Mouse (Mus musculus) megakaryocyte, embryonic 14.5 days (primary cell): ENCODE results near the gene 0610010K14Rik. TPM values are rescaled to one million over a fixed set of nuclear protein-coding genes. Genes with fewer than 3 reads are reported as not detected.

Experiments used
- H3K27me3 ChIP-seq: replicated peaks from 2 replicates; pipeline ENCODE3; 2012; ENCODE audit warnings: inconsistent platforms
- H3K36me3 ChIP-seq: replicated peaks from 2 replicates; pipeline ENCODE3; 2012; ENCODE audit warnings: low read length, inconsistent platforms, mixed read lengths
- H3K4me1 ChIP-seq: 2 replicates; pipeline ENCODE4 v1.6.1; 2012; ENCODE audit warnings: inconsistent platforms
- H3K4me3 ChIP-seq: replicated peaks from 2 replicates; pipeline ENCODE3; 2012; ENCODE audit warnings: moderate library complexity, mild to moderate bottlenecking, inconsistent platforms
- H3K9me3 ChIP-seq: 2 replicates; pipeline ENCODE4 v1.6.1; 2012; ENCODE audit warnings: inconsistent platforms
- FLI1 ChIP-seq: IDR thresholded peaks from 2 replicates; pipeline ENCODE4 v1.6.1; 2012; ENCODE audit warnings: low read length, inconsistent platforms, mixed read lengths
- GATA1 ChIP-seq: IDR thresholded peaks from 3 replicates; pipeline ENCODE4 v1.6.1; 2012; ENCODE audit warnings: mixed read lengths, low read length, inconsistent platforms, borderline replicate concordance
- polyA plus RNA-seq: library from polyadenylated mRNA; stranded (reverse); fragments of >175 nt; gene quantifications from 2 replicates; pipeline ENCODE4 v1.2.3, GENCODE M21; 2012; ENCODE audit warnings: low replicate concordance; ENCODE audit not compliant: insufficient read depth

Gene 0610010K14Rik
- polyA plus RNA-seq, 1 experiment = 210 TPM

DNA sequence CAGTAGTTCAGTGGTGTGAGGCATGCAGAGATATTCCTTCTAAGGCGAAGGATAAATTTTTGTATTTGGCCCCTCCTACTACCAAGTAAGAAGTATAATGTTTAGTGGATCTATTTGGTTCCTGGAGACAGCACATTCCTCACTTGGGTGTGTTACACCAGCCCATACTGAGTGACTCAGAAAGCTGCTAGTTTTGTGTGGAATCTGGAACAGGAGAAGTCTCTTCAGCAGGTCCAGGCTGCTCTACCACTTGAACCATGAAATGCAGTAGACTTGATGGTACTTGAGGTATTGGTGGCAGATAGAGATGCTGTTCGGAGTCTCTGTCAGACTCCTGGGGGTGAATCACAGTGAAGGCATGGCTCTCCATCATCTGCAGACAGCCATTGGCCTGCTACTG, 27.0 kb downstream of the 0610010K14Rik start:
- Histone ChIP-seq H3K4me1 (peaks cover 38% of the 10 kb centered on the region), H3K36me3 (peaks cover 4% of the 10 kb centered on the region), H3K9me3 (no peaks in the 10 kb centered on the region), H3K27me3 (peaks cover 76% of the 10 kb centered on the region), H3K4me3 (no peak overlapping the region)
- TF ChIP-seq GATA1 = no peak
- TF ChIP-seq FLI1 = no peak

DNA sequence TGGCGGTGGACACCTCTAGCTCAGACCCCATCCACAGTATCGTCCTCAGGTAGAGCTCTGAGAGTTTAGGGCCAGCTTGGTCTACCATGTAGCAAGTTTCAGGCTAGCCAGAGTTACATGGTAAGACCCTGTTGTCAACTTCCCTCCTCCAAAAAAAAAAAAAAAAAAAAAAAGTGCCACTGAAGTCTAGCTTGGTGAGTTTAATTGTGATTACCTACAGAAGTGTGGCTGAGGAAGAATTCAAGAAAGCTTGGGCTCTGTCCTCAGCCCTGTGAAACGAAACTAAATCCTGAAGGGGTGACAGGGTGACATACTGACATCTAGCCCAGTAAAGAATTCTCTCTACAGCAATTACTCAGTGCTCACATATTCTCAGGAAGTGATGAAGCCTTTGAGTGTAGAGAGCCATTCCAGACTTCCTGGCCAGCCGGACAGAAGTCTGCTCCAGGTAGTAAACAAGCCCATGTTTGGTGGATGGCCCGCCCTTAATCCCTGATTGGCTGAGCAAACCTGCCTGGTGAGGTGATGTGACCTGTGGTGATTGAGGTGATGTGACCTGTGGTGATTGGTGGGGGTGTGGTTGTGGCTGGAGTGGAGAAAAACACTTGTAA, 28.8 kb downstream of the 0610010K14Rik start:
- no peaks in the 10 kb centered on the region for H3K9me3 ChIP-seq
- TF ChIP-seq GATA1 = no peak
- no peak for TF ChIP-seq FLI1
- H3K4me1 ChIP-seq = peaks cover 40% of the 10 kb centered on the region
- H3K27me3 ChIP-seq = peaks cover 68% of the 10 kb centered on the region
- H3K4me3 ChIP-seq = no peak overlapping the region
- H3K36me3 ChIP-seq = no peaks in the 10 kb centered on the region

DNA sequence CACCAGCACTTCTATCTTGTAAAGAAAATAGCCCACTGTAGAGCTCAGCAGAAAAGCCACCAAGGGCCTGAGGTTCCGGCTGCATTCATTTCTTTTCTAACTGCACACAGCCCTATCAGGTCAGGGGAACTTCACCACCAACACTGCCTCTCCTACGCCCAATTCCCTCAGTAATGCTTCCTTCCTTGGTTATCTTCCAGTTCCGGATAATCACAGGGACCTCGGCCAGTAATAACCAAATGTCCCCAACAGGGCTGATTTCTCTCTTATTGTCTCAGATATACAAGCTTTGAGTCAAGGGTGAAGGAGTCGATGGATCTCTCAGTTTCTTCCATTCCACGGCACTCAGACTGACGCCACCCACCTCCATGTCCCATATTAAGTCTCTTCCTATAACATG, 30.4 kb downstream of the 0610010K14Rik start:
- Histone ChIP-seq H3K4me1 (peaks cover 41% of the 10 kb centered on the region), H3K27me3 (peaks cover 65% of the 10 kb centered on the region), H3K9me3 (no peaks in the 10 kb centered on the region), H3K36me3 (no peaks in the 10 kb centered on the region), H3K4me3 (no peak overlapping the region)
- TF ChIP-seq FLI1 (no peak), GATA1 (no peak)

DNA sequence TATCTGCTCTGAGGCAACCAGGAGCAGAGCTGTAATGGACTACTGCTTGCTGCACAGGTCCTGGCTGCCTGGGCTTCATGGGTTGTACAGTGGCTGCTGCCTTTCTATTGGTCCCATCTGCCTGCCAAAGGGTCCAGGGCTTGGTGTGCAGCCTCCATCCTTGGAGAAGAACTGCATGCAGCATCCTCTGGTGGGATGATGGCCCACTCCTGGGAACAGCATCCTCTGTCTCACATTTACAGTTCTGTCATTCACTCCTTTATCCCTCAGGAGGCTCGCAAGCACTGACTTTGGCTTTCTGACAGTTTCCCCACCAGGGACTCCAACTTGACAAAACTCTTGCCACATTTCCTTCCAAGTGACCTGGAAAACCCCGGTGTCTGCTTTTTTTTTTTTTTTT, 30.9 kb downstream of the 0610010K14Rik start:
- no peaks in the 10 kb centered on the region for H3K36me3 ChIP-seq
- TF ChIP-seq GATA1 (no peak), FLI1 (no peak)

DNA sequence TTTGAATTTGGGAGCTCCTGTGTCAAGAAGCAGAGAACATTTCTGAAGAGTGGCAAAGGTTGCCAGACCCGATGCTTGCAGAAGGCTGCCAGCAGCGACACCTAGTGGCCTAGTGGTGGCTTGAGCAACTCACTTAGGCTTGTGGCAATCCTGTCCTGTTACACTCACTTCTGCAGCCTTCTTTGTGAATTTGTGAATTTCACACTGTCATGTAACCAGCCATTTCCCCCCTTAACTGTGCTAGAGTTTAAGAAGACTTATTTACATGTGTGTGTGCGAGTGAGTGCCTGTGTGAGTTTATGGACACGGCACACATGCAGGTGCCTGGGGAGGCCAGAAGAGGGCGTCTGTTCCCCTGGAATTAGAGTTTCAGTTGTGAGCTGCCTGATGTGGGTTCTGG, 36.0 kb downstream of the 0610010K14Rik start:
- Histone ChIP-seq H3K4me1 (peaks cover 57% of the 10 kb centered on the region), H3K27me3 (peaks cover 69% of the 10 kb centered on the region), H3K4me3 (no peak overlapping the region), H3K9me3 (0 out of 2 replicates have a peak, but pooled peaks cover 4% of the 10 kb centered on the region), H3K36me3 (no peaks in the 10 kb centered on the region)
- TF ChIP-seq GATA1 (no peak), FLI1 (no peak)

More for the DNA sequence above, 30.9 kb downstream of the 0610010K14Rik start:
- H3K27me3 ChIP-seq = peaks cover 66% of the 10 kb centered on the region
- H3K4me1 ChIP-seq = peaks cover 46% of the 10 kb centered on the region
- 0 out of 2 replicates have a peak, but pooled peaks cover 3% of the 10 kb centered on the region for H3K9me3 ChIP-seq
- H3K4me3 ChIP-seq = no peak overlapping the region

DNA sequence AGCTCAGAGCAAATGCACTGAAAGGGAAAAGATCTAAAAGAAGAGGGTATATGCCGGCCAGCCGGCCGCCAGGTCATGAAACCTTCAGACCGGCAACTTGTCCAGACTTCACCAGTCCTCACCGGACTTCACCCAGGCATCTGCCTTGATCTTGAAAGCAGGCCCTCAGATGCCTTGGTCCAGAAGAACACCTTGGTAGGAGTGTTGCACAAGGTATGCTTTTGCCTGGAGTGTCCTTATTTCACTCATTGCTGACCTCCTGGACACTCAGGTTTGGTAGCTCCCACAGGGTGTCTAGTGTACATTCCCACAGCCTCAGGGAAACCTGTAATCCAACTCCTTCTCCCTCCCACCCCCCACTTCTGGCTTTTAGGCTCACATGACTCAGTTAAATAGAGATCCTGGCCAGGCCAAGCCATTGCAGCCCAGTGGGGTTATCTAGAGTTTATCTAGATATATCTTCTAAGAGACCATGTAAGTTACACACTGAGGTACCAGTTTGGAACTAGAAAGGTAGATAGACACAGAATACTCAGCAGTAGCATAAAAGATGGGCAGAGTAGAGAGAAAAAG, 37.6 kb downstream of the 0610010K14Rik start:
- peaks cover 49% of the 10 kb centered on the region for H3K4me1 ChIP-seq
- TF ChIP-seq FLI1 = no peak
- H3K9me3 ChIP-seq = peaks cover 10% of the 10 kb centered on the region
- peaks cover 73% of the 10 kb centered on the region for H3K27me3 ChIP-seq
- no peaks in the 10 kb centered on the region for H3K36me3 ChIP-seq
- no peak overlapping the region for H3K4me3 ChIP-seq

DNA sequence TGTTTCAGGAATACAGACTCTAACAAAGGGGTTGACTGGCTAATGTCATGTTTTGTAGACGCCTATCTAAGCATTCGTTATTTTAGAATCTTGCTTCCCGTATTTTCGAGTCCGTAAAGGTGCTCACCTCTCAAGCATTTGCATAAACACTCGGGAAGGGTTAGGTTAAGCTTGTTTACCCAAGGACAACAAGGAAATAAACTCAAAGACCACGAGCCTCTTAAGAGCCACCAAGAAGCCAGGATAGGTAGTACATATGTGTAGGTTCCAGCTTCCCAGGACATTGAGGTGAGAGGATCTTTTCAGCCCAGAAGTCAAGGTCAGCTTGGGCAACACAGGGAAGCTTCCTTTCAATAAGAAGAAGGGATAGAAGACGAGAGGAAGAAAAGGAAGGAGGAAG, 38.6 kb downstream of the 0610010K14Rik start:
- no peak overlapping the region for H3K4me3 ChIP-seq
- peaks cover 73% of the 10 kb centered on the region for H3K27me3 ChIP-seq
- H3K36me3 ChIP-seq = no peaks in the 10 kb centered on the region
- peaks cover 41% of the 10 kb centered on the region for H3K4me1 ChIP-seq
- H3K9me3 ChIP-seq = peaks cover 11% of the 10 kb centered on the region
- TF ChIP-seq FLI1 (no peak), GATA1 (no peak)

DNA sequence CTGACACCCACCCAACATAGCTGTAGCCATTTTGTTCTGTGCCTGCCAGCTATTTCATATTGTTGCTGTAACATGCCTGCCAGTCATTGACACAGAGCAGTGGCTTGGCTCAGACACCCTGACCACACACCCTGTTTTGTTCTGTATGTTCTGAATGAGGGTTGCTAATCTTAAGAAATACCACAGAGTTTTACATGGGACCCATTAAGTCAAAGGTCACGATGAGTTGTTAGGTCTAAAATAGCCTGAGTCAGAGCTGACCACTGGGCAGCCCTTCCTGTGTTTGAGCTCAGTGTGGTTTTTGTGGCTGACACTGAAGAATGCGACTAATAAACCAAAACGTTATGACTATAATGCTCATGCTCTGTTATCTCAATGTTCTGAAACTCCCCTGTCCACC, 39.4 kb downstream of the 0610010K14Rik start:
- Histone ChIP-seq H3K27me3 (peaks cover 76% of the 10 kb centered on the region), H3K4me3 (no peak overlapping the region), H3K4me1 (peaks cover 43% of the 10 kb centered on the region), H3K36me3 (no peaks in the 10 kb centered on the region), H3K9me3 (peaks cover 11% of the 10 kb centered on the region)
- no peak for TF ChIP-seq GATA1
- no peak for TF ChIP-seq FLI1

DNA sequence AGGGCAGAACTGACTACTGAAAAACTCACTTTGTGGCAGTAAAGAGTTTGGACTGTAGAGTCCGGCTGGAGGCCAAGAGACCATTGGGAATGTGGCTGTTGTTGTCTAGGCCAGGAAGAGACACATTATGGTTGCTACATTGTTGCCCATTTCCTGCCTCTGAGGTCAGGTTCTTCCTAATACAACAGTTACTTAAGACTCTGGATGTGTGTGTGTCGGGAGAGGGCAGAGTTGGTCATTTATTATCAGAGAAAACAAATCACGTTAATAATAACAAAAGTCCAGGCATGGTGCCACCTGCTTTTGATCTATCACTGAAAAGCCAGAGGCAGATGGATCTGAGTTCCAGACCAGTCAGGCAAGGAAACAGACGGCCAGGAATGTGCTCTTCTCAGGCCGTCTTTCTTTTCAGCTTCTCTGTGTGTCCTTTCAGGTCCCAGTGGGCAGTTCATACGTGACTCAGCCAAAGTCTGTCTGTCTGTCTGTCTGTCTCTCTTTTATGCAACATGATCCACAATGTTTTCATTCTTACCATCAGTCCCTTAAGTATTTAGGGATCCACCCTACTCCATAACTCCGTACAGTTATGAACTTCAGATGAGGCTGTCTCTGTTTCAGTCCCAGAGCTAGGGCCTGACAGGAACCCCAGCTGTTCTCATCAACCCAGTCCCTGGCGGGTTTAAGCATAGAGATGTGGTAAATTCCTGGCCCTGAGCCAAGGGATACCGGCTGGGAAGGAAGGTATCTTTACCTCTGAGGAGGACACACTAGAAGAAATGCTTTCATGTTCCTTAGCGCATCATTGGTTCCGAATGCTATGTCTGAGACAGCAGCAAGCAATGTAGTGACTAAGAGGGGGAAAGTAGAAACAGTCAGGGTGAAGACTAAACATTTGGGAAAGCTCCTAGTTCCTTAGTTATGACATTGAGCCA, 44.1 kb downstream of the 0610010K14Rik start:
- Histone ChIP-seq H3K36me3 (no peaks in the 10 kb centered on the region), H3K27me3 (peaks cover 69% of the 10 kb centered on the region), H3K9me3 (peaks cover 11% of the 10 kb centered on the region), H3K4me1 (peaks cover 27% of the 10 kb centered on the region), H3K4me3 (no peak overlapping the region)
- TF ChIP-seq FLI1 (no peak), GATA1 (no peak)

DNA sequence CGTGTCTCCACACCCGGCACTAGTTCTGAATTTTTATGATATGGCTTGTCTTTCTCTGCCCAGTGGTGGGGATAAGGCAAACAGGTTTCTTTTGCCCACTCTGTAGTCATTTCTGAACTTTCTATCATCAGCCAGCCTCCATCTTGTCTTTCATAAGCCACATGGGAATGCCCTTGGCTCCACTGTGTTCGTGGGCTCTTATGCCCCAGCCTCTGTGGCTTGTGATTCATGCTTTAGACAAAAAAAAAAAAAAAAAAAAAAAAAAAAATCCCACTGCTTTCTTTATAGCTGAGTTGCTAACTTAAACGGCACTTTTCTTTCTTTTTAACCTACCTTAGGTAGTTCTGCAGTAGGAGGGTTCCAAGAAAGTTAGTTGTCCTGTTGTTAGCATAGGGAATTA, 45.6 kb downstream of the 0610010K14Rik start:
- TF ChIP-seq FLI1 (no peak), GATA1 (no peak)
- H3K4me1 ChIP-seq = peaks cover 12% of the 10 kb centered on the region
- H3K36me3 ChIP-seq = no peaks in the 10 kb centered on the region
- peaks cover 11% of the 10 kb centered on the region for H3K9me3 ChIP-seq
- peaks cover 69% of the 10 kb centered on the region for H3K27me3 ChIP-seq
- H3K4me3 ChIP-seq = no peak overlapping the region
